Mouse (Mus musculus) central nervous system, embryonic 18 days (tissue): ENCODE data around the gene Haus5. TPM values are rescaled to one million over a fixed set of nuclear protein-coding genes. Genes with fewer than 3 reads are reported as not detected.

Source experiments
- polyA plus RNA-seq: library from polyadenylated mRNA; depleted of rRNA; stranded (reverse); fragments of >200 nt; gene quantifications from 2 replicates; pipeline ENCODE4 v1.2.3, GENCODE M21; 2012; rRNA removed

Haus5 gene
- 22.4 and 23.9 TPM in 2 replicates for polyA plus RNA-seq

DNA sequence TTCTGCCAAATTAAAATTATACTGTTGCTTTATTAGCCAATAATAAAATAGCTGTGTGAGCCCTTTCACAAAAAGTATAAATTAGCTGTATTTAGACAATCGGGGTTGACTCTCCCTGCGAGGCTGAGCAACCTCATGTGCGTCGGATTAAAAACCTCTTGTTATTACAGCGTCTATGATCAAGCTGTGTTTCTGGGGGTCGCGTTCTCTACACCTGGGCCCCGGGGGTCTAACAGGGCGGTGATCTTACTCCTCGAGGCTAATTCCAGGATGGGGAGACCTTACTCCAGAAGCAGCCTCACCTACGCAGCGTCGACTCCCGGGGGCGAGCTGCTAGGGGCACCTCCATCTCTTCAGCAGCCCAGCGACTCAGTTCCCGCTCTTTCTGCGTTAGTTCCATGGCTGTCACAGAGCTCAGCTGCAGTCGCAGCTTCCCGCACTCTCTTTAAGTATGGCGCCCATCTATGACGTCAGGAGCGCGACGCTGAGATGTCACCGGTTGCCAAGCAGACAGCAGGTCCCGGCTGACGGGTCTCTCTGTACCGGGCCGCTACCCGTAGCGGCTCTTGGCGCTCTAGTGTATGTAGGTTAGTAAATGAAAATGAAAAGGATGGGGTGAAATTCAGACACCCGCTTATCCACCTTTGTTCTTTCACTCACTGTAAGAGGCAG is at the start of gene Haus5:
TSS of gene Haus5 (minus strand) at position 466 of the 672 bp plus-strand sequence.

DNA sequence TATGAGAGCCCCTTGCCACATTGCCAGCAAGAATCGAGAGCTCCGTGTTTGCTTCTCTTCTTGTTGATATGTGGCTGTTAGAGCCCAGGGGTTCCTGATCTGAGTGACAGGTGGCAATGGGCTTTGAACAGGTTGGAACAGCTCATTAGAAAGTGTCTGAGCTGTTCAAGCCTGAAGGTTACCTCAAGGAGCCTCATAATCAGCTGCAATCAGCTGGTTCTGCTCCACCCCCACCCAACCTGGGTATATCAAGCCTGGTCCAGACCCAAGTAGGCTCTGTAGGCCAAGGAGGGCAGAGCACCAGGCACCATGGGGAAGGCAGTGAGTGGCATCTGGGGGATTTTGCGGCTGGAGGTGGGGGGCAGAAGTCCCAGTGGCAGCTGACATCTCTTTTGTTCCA is 47.1 kb upstream of the Haus5 start, which contains the start of gene Atp4a:
TSS of gene Atp4a (plus strand) at position 268 of the 400 bp plus-strand sequence.

DNA sequence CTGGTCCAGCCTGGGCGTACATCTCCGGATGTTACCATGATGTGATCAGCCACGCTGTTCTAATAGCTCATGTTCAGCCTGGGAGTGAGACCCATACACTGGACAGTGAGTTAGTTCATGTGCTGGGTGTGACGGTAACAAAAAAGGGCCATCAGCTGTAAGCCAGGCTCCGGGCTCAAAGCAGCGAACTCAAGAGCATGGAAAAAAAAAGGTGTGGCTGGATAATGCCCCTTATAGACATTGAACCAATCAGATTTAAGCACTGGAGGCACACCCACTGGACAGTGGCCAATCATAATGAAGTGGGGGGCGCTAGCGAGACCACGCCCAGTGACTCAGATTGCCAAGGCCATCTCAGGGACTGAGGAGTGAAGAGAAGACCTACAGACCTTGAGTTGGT is 33.8 kb upstream of the Haus5 start, which contains the start of gene 2200002J24Rik:
TSS of gene 2200002J24Rik (plus strand) at position 338 of the 400 bp plus-strand sequence.

DNA sequence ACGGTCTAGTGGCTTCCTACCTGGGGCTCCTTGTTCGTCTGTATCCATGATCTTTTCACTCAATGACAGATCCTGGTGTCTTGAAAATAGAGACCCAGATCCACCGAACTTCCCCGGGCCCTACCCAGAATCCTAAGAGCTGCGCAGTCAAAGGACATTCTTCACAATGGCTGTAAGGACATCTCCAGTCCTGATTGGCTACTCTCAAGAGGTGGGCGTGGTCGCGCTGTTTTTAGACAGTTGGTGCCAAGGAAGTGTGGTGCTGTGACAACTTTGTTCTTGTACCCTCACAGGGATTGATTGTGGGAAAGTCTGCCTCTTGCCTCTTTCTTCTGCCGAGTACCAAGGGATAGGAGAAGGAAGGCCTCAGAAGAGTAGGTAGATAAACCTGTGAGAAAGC is 6.7 kb upstream of the Haus5 start, which contains the start of gene Pmis2:
TSS of gene Pmis2 (minus strand) at position 126 of the 400 bp plus-strand sequence.

DNA sequence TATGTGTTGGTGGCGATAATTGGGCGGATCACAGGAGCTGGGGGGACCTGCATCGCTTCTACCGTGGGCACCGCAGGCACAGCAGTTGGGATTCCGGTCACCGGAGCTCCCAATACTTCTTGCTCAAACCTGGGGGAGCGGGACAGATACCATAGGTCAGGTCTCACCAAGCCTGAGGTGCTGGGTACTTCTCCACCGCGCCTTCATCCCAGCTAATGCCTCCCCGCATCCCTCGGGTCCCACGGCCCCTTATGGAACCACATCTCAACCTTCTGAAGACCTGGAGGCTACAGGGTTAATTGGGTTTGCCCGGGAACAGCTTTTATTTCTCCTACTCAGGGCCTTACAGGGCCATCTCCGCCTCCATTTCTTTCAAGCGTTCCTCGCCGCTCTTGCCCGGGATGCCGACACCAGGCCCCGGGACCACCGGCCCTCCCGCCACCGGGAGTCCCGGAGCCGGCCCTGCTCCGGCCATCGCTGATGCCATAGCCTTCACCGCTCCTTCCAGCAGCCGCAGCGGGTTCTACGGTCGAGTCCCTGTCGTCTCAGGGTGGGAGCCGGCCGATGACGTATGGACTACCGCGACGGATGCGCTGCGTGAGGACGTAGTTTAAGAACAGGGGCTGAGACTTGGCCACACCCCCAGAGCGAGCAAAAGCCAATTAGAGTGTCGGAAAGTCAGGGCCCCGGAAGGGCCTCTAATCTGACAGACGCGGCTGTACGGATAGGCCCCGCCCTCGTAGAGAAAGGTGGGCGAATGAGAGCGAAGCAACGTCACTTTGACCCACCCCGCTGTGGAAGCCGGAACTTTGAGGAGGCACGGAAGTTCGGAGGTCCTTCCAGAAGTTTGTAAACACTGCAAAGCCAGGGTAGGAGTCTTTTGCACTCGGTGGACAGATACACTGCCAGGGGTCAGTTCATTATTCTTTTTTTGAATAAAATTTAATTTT is 14.9 kb downstream of the Haus5 start, which contains the start of gene Rbm42:
TSS of gene Rbm42 (minus strand) at position 727 of the 950 bp plus-strand sequence.

DNA sequence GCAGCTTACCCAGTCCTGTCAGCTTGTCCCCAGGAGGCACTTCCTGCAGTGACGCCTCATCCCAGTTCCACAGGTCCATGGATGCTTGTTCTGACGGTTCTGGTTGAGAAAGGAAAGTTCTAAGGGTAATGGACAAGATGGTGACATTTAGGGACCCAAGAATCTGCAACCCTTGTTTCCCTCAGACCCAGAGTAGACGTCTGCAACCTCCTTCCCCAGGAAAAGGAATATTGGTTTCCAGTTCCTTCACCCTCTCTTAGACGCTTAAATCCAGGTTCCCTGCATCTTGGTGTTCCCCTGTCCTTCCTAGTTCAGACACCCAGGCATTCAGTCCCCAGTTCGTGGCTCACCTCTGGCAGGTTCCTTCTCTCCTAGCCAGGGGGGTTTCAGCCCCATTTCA is 29.0 kb downstream of the Haus5 start, which contains the start of gene Etv2:
TSS of gene Etv2 (minus strand) at position 101 of the 400 bp plus-strand sequence.

DNA sequence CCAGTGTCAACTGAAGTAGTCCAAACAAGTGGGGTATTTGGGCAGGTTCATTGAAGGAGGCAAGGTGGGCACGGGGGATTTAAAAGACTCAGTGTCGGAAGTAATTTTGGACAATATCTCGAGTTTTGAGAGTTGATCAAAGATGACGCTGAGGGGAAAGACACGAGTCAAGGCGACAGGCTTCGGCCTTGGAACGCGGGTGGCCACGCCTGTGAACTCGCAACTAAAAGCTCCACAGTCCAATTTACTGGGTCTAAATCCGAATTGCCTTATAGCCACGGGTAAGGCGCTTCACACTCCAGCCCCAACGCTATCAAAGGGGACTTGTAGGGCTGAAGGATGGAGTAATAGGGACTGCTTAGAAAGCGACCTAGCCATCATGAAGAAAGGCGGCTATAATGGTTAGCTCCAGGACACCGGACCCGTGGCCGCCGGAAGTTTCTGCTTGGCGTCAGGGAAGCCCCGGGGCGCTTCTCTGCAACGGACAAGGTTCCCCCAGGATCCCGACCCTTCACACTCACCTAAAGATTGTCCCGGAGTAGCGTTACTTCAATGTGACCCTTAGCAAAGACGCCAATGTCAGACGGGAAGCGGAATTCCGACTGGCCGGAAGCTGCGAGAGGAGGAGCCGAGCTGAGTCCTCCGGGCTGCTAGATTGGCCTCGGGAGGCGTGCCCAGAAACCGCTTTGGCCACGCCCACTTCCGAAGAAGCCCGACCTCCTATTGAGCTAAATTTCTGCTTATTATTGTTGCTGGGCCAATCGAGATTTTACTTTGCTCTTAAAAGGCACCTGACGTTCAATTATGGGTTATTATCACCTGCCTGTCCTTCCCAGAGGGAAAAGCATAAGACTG is 39.0 kb downstream of the Haus5 start, which contains the start of gene Cox6b1:
TSS of gene Cox6b1 (minus strand) at position 622 of the 855 bp plus-strand sequence.

DNA sequence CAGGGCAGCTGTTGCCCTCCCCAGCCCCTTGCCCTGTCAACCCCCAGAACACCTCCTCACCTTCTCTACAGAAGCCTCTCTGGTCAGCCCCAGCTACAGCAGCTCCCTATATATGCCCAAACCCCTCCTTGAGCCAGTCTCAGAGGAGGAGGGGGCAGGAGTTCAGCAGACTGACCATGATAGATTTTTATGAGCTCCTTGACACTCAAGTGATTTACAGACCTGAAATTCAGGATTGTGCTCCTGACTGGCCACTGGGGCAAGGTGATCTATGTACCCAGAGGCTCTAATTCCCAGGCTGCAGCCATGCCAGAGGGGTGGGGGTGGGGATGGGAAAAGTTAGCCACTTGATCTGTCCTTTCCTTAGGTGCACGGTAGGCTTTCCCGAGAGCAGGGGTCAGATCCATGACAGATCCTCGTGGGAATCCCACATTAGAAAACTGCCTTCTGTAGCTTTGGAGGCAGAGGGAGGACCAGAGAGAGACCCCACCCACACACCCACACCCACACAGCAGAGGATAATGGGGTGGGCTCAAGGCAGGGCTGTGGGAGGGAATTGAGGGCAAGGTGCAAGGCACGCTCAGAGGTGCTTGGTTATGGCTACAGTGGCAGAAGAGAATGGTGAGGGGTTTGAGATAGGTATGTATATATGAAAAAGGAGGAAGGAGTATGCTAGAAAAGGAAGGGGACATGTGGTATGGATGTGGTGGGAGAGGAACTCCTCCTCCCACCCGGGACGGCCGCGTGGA is 52.0 kb downstream of the Haus5 start, which contains the start of gene Upk1a:
TSS of gene Upk1a (minus strand) at position 194 of the 749 bp plus-strand sequence.

Other genes with a start within 250 kb of the Haus5 start
- gene Hcst, start 245.1 kb downstream of the Haus5 start, polyA plus RNA-seq: 0.96 TPM in 1 of 2 replicates, not detected in the other
- 3.8 and 3.9 TPM in 2 replicates for gene Nfkbid, start 243.3 kb downstream of the Haus5 start, polyA plus RNA-seq
- 647 and 667 TPM in 2 replicates for gene Aplp1, start 219.5 kb downstream of the Haus5 start, polyA plus RNA-seq
- gene Kirrel2, start 207.3 kb downstream of the Haus5 start, polyA plus RNA-seq: 0.17 and 0.40 TPM in 2 replicates
- gene Nphs1, start 206.7 kb downstream of the Haus5 start, polyA plus RNA-seq: 0.18 and 0.56 TPM in 2 replicates
- gene Prodh2, start 171.4 kb downstream of the Haus5 start, polyA plus RNA-seq: not detected in 2 replicates
- gene Arhgap33, start 129.9 kb downstream of the Haus5 start, polyA plus RNA-seq: 165 and 210 TPM in 2 replicates
- 7.0 and 8.7 TPM in 2 replicates for gene Hspb6, start 112.8 kb downstream of the Haus5 start, polyA plus RNA-seq
- 20.1 and 22.2 TPM in 2 replicates for gene Proser3, start 112.7 kb downstream of the Haus5 start, polyA plus RNA-seq
- gene Lin37, start 105.2 kb downstream of the Haus5 start, polyA plus RNA-seq: 47.1 and 50.2 TPM in 2 replicates
- gene U2af1l4, start 101.7 kb downstream of the Haus5 start, polyA plus RNA-seq: 85.4 and 92.4 TPM in 2 replicates
- gene Gm49396, start 101.7 kb downstream of the Haus5 start, polyA plus RNA-seq: 4.8 and 6.0 TPM in 2 replicates
- gene Psenen, start 101.4 kb downstream of the Haus5 start, polyA plus RNA-seq: 131 and 143 TPM in 2 replicates
- gene Igflr1, start 99.6 kb downstream of the Haus5 start, polyA plus RNA-seq: 6.7 and 6.8 TPM in 2 replicates
- gene Kmt2b, start 76.3 kb downstream of the Haus5 start, polyA plus RNA-seq: 49.7 and 51.5 TPM in 2 replicates
- gene Zbtb32, start 66.1 kb downstream of the Haus5 start, polyA plus RNA-seq: 0.24 and 0.32 TPM in 2 replicates
- gene Upk1a, start 52.1 kb downstream of the Haus5 start, polyA plus RNA-seq: 1.9 TPM in 2 replicates
- gene Cox6b1, start 38.8 kb downstream of the Haus5 start, polyA plus RNA-seq: 1,148 and 1,214 TPM in 2 replicates
- not detected in 2 replicates for gene Etv2, start 29.1 kb downstream of the Haus5 start, polyA plus RNA-seq
- 73.9 and 80.1 TPM in 2 replicates for gene Rbm42, start 14.7 kb downstream of the Haus5 start, polyA plus RNA-seq
- not detected in 2 replicates for gene Pmis2, start 6.6 kb upstream of the Haus5 start, polyA plus RNA-seq
- gene 2200002J24Rik, start 33.9 kb upstream of the Haus5 start, polyA plus RNA-seq: not detected in 2 replicates
- gene Atp4a, start 47.2 kb upstream of the Haus5 start, polyA plus RNA-seq: 2.9 and 3.7 TPM in 2 replicates
- gene Tmem147, start 64.5 kb upstream of the Haus5 start, polyA plus RNA-seq: 226 TPM in 2 replicates
- 0.13 and 0.17 TPM in 2 replicates for gene Gapdhs, start 78.7 kb upstream of the Haus5 start, polyA plus RNA-seq
- gene Sbsn, start 86.5 kb upstream of the Haus5 start, polyA plus RNA-seq: 4.8 and 16.7 TPM in 2 replicates
- 4.2 and 71.6 TPM in 2 replicates for gene Dmkn, start 98.8 kb upstream of the Haus5 start, polyA plus RNA-seq
- gene Krtdap, start 122.9 kb upstream of the Haus5 start, polyA plus RNA-seq: 0.41 and 2.3 TPM in 2 replicates
- gene Ffar2, start 158.8 kb upstream of the Haus5 start, polyA plus RNA-seq: 0.12 and 0.36 TPM in 2 replicates
- gene Ffar3, start 191.2 kb upstream of the Haus5 start, polyA plus RNA-seq: 0.04 TPM in 1 of 2 replicates, not detected in the other
- gene Ffar1, start 196.6 kb upstream of the Haus5 start, polyA plus RNA-seq: not detected in 2 replicates
- 0.05 and 0.28 TPM in 2 replicates for gene Cd22, start 215.3 kb upstream of the Haus5 start, polyA plus RNA-seq
- gene Mag, start 249.9 kb upstream of the Haus5 start, polyA plus RNA-seq: 2.1 and 3.7 TPM in 2 replicates